Mouse (Mus musculus) gastrocnemius, postnatal 10 days (tissue): ENCODE results near the gene Isoc2b. TPM values are rescaled to one million over a fixed set of nuclear protein-coding genes. Genes with fewer than 3 reads are reported as not detected.
"Not testable (repeated sequence)": the region's sequence is repeated elsewhere in the genome, so short reads cannot be mapped to it uniquely, and the experiment has no call there.

Experiments used
- DNase-seq: peaks from one replicate; pipeline ENCODE4 v3.0.0; 2021; ENCODE audit warnings: mixed read lengths
- long read RNA-seq, 2 experiments: library from polyadenylated mRNA; stranded (forward); transcript quantifications; one replicate each; pipeline ENCODE4 v2.0.0; 2021
- total RNA-seq, 2 experiments: library from RNA; stranded (reverse); gene quantifications; 2 replicates each; pipeline ENCODE4 v1.2.3; 2021

The Isoc2b gene
- 1 to 10 TPM; 1.9 to 4.3 TPM for total RNA-seq
- long read RNA-seq, experiment 1, partial matches to known transcripts: 0 of 4 reads
- long read RNA-seq, experiment 1, other reads (novel, unspliced or antisense): 1 of 4 reads
- long read RNA-seq, experiment 2, partial matches to known transcripts: 0 of 2 reads
- long read RNA-seq, experiment 2, other reads (novel, unspliced or antisense): 0 of 2 reads

- DNase-seq: no peak
Measured at GRCm38 (mm10) chr7:4870133-4870532, at the start of gene Isoc2b. TSS of gene Isoc2b (minus strand) at chr7:4870258.

- no peak for DNase-seq
Measured at GRCm38 (mm10) chr7:4919096-4919495, 49.0 kb upstream of the Isoc2b start.

- no peak for DNase-seq
Measured at GRCm38 (mm10) chr7:4918681-4919080, 48.6 kb upstream of the Isoc2b start.

GRCm38 (mm10) chr7:4917494-4917893 lies 47.4 kb upstream of the Isoc2b start:
- DNase-seq: no peak

- DNase-seq: no peak
Measured at GRCm38 (mm10) chr7:4915669-4916416, 45.8 kb upstream of the Isoc2b start.

- DNase-seq: peak; percentile 95
Measured at GRCm38 (mm10) chr7:4915007-4915665, 45.1 kb upstream of the Isoc2b start, which contains the start of gene Zfp628. TSS of gene Zfp628 (plus strand) at chr7:4915217.

- DNase-seq: no peak
Measured at GRCm38 (mm10) chr7:4912248-4912647, 42.2 kb upstream of the Isoc2b start.

GRCm38 (mm10) chr7:4911561-4911960 lies 41.5 kb upstream of the Isoc2b start:
- peak; percentile 84 for DNase-seq

- DNase-seq: no peak
Measured at GRCm38 (mm10) chr7:4906466-4906950, 36.5 kb upstream of the Isoc2b start, which contains the start of gene Gm36210. TSS of gene Gm36210 (minus strand) at chr7:4906516.

- DNase-seq: no peak
Measured at GRCm38 (mm10) chr7:4902404-4902803, 32.3 kb upstream of the Isoc2b start.

- peak; percentile 41 for DNase-seq
Measured at GRCm38 (mm10) chr7:4901171-4901570, 31.1 kb upstream of the Isoc2b start.

GRCm38 (mm10) chr7:4900523-4900851 lies 30.4 kb upstream of the Isoc2b start:
- DNase-seq: no peak

GRCm38 (mm10) chr7:4899649-4900522 lies 29.8 kb upstream of the Isoc2b start:
- DNase-seq: peak; percentile 42

GRCm38 (mm10) chr7:4898851-4899648 lies 29.0 kb upstream of the Isoc2b start:
- DNase-seq: no peak

- DNase-seq: no peak
Measured at GRCm38 (mm10) chr7:4895186-4895585, 25.1 kb upstream of the Isoc2b start.

GRCm38 (mm10) chr7:4886680-4887079 lies 16.6 kb upstream of the Isoc2b start:
- no peak for DNase-seq

- not testable (repeated sequence) for DNase-seq
Measured at GRCm38 (mm10) chr7:4879036-4879435, 9.0 kb upstream of the Isoc2b start.

GRCm38 (mm10) chr7:4878186-4878585 lies 8.1 kb upstream of the Isoc2b start:
- no peak for DNase-seq

GRCm38 (mm10) chr7:4877226-4877625 lies 7.2 kb upstream of the Isoc2b start:
- DNase-seq: no peak

GRCm38 (mm10) chr7:4876753-4877221 lies 6.7 kb upstream of the Isoc2b start, which contains the start of gene Isoc2a:
TSS of gene Isoc2a (plus strand) at chr7:4877153.
- DNase-seq: peak; percentile 77

- DNase-seq: no peak
Measured at GRCm38 (mm10) chr7:4866631-4867180, 3.4 kb downstream of the Isoc2b start.
